ENCODE assay signal across 11 mouse cellular contexts in the genomic region with DNA sequence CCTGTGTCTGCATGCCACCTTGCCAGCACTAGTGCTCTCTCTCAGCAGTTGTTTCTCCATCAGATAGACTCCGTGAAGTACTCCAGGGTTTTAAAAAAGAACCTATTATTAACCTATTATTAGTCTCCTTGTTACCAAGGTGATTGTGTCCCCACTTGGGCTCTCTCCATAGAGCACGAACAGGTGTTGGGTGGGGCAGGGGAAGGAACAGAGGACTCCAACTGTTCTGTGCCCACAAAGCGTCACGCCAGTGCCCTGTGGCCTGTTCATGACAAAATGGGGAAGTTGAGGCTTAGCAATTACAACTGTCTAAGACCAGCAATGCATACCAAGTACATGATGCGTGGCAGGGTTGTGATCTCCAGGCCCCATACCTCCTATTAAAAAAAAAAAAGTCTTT. TPM values are rescaled to one million over a fixed set of nuclear protein-coding genes. Genes with fewer than 3 reads are reported as not detected.
A peak's percentile ranks its signal among the peaks of the same experiment; 100 is the strongest.
DNase-seq lines count a peak whose midpoint lies in the region; ATAC-seq and TF ChIP-seq lines count a peak whose summit lies in the region.
"Had no signal": no experiment of that assay in that cellular context is flagged by ENCODE, and none has a peak within 500 bp of the region (broad histone marks: within the 10 kb centered on the region; RNA-seq: fewer than 3 reads in every experiment).

No protein-coding gene starts in this region.

- H3K4me2 ChIP-seq in CH12.LX (ENCODE audit: insufficient read depth, low read depth, poor library complexity, severe bottlenecking): no peak overlapping the region; the same call in 1 of the 2 replicates
- H3K4me2 ChIP-seq in embryonic facial prominence, embryonic 15.5 days (replicated peaks): no peak overlapping the region

- TF ChIP-seq CTCF in layer of hippocampus, adult 2 months (conservative IDR thresholded peaks at IDR 0.05): no peak
- no peak for TF ChIP-seq CTCF in CH12.LX (conservative IDR thresholded peaks at IDR 0.05 in 1 of 2, IDR thresholded peaks at IDR 0.05 in 1 of 2; ENCODE audit: low read depth in 2 of 2, low read length in 2 of 2)

- no peak for TF ChIP-seq RAD21 in CH12.LX (IDR thresholded peaks at IDR 0.05; ENCODE audit: low read depth, low read length)

- in situ Hi-C loops in CH12.LX (cut with MboI; ENCODE audit: low pct_ligation_motif_present, low pct_unique_long_range_greater_than_20kb, low sequenced_read_pairs): no loop called here

- TF ChIP-seq EP300 in CH12.LX (IDR thresholded peaks at IDR 0.05; ENCODE audit: low read length): peak; percentile 64

- no peaks in the 10 kb centered on the region for H3K9me3 ChIP-seq in CH12.LX (replicated peaks; ENCODE audit: low read length)
- H3K9me3 ChIP-seq in embryonic facial prominence, embryonic 15.5 days (replicated peaks): no peaks in the 10 kb centered on the region
- H3K9me3 ChIP-seq: limb, embryonic 10.5 days had no signal

- WGBS in embryonic facial prominence, embryonic 15.5 days: 78% methylated on average over 5 of the region's 5 CpGs

- H3K4me3 ChIP-seq in layer of hippocampus, adult 2 months: no peak overlapping the region
- H3K4me3 ChIP-seq in CH12.LX (replicated peaks in 1 of 3; ENCODE audit: low read depth in 2 of 3, low read length in 2 of 3, poor library complexity in 1 of 3): no peak overlapping the region
- H3K4me3 ChIP-seq in embryonic facial prominence, embryonic 15.5 days (replicated peaks): no peak overlapping the region
- H3K4me3 ChIP-seq: heart, adult 2 months; limb, embryonic 10.5 days had no signal

- no peak overlapping the region for H3K9ac ChIP-seq in CH12.LX (ENCODE audit: insufficient read depth, low read depth)
- H3K9ac ChIP-seq in embryonic facial prominence, embryonic 15.5 days: no peak overlapping the region

- TF ChIP-seq POLR2A in CH12.LX (IDR thresholded peaks at IDR 0.05; ENCODE audit: low read depth, low read length): no peak

- H3K79me2 ChIP-seq in CH12.LX (replicated peaks; ENCODE audit: control insufficient read depth, extremely low read depth, insufficient read depth, poor library complexity, severe bottlenecking): no peaks in the 10 kb centered on the region

- no peak for DNase-seq in layer of hippocampus, adult 2 months (ENCODE audit: low spot score in 2 of 2)
- no peak for DNase-seq in layer of hippocampus, adult 8-10 months (ENCODE audit: low spot score in 2 of 2)
- DNase-seq in CH12.LX (ENCODE audit: extremely low read depth): peak; percentile 83
- no peak for DNase-seq in cerebellum, adult 18-20 months
- no peak for DNase-seq in right cerebral cortex, adult 2 months (ENCODE audit: low spot score in 2 of 2)
- DNase-seq: cerebellum, postnatal 10 days; kidney, adult 9 months had no signal

- peak overlapping the region; percentile 78 for H3K27ac ChIP-seq in layer of hippocampus, adult 2 months
- no peak overlapping the region for H3K27ac ChIP-seq in CH12.LX (ENCODE audit: insufficient read depth, low read depth)
- H3K27ac ChIP-seq in embryonic facial prominence, embryonic 15.5 days (replicated peaks): no peak overlapping the region
- H3K27ac ChIP-seq: heart, adult 2 months; limb, embryonic 10.5 days had no signal

- H3K36me3 ChIP-seq in CH12.LX (replicated peaks in 1 of 2; ENCODE audit: control insufficient read depth in 1 of 2, insufficient read depth in 1 of 2, low read length in 1 of 2): no peaks in the 10 kb centered on the region
- no peaks in the 10 kb centered on the region for H3K36me3 ChIP-seq in embryonic facial prominence, embryonic 15.5 days
- H3K36me3 ChIP-seq: limb, embryonic 10.5 days had no signal

- ATAC-seq in embryonic facial prominence, embryonic 15.5 days (ENCODE audit: insufficient number of reproducible peaks, low FRiP score, low TSS enrichment, low read depth): peak; percentile 51; the same call in 1 of the 2 replicates
- ATAC-seq in neutrophil, adult 5-6 weeks (ENCODE audit: extremely low read depth, insufficient number of reproducible peaks, low FRiP score, poor library complexity, severe bottlenecking): peak; percentile 81

- H3K4me1 ChIP-seq in CH12.LX (ENCODE audit: control insufficient read depth in 1 of 2, insufficient read depth in 2 of 2): peaks cover 7 to 38% of the 10 kb centered on the region in 2 experiments; a peak in 3 of 4 replicates
- peaks cover 13% of the 10 kb centered on the region; the same call in 1 of the 2 replicates for H3K4me1 ChIP-seq in embryonic facial prominence, embryonic 15.5 days

- dilution Hi-C loops in CH12.LX (cut with MboI; ENCODE audit: extremely low pct_ligation_motif_present, extremely low pct_unique_long_range_greater_than_20kb, low sequenced_read_pairs): no loop called here

- peaks cover 9% of the 10 kb centered on the region for H3K27me3 ChIP-seq in CH12.LX (replicated peaks)
- no peaks in the 10 kb centered on the region for H3K27me3 ChIP-seq in embryonic facial prominence, embryonic 15.5 days

TF ChIP-seq in CH12.LX, 34 proteins besides CTCF, POLR2A, EP300 and RAD21:
- TF ChIP-seq BHLHE40 (IDR thresholded peaks at IDR 0.05; ENCODE audit: low read depth, low read length) (peak; percentile 56), TCF12 (IDR thresholded peaks at IDR 0.05; ENCODE audit: low read depth, low read length) (peak; percentile 53; the same call in 1 of the 2 replicates), ZNF384 (IDR thresholded peaks at IDR 0.05; ENCODE audit: low read depth, low read length) (peak; percentile 34), MAFK (IDR thresholded peaks at IDR 0.05; ENCODE audit: insufficient replicate concordance, low read length) (0 out of 2 replicates have a peak, but pooled peaks have one; percentile 27), HCFC1 (IDR thresholded peaks at IDR 0.05; ENCODE audit: low read depth, low read length) (no peak), ZKSCAN1 (IDR thresholded peaks at IDR 0.05; ENCODE audit: borderline replicate concordance, low read depth, low read length) (no peak)

RNA-seq across cellular contexts. Expression of a gene that starts 38.3 kb away (rescaled TPM):
- 10 to 100 TPM; 26.0 to 27.2 TPM for total RNA-seq in layer of hippocampus, adult 2 months (2021)
- 10 to 100 TPM; 25.9 to 30.3 (median 27.8) TPM for total RNA-seq in layer of hippocampus, adult 8-10 months (2022)
- 19.5 and 20.3 TPM in 2 replicates for total RNA-seq in CH12.LX (2012; rRNA removed)
- total RNA-seq in CH12.LX (2014; rRNA removed): 20.2 and 23.4 TPM in 2 replicates
- polyA plus RNA-seq in CH12.LX (2012; ENCODE audit: insufficient read length, low read depth): 32.9 and 37.3 TPM in 2 replicates
- 41.3 and 41.4 TPM in 2 replicates for polyA plus RNA-seq in embryonic facial prominence, embryonic 15.5 days (2015; fragmentation: Nextera tagmentation; extraction: Ambion mirVana)
- 6.8 and 7.1 TPM in 2 replicates for total RNA-seq in neutrophil, adult 5-6 weeks (2017)
